Mouse (Mus musculus) heart, adult 2 months (tissue): ENCODE data around the gene Ptch2. TPM values are rescaled to one million over a fixed set of nuclear protein-coding genes. Genes with fewer than 3 reads are reported as not detected.

Source experiments
- DNase-seq, 2 experiments: peaks; one replicate each; pipeline ENCODE4 v3.0.0; 2021
- H3K27ac ChIP-seq: fragments of 200-600 bp; 2 replicates; pipeline ENCODE4 v1.8.1; 2022
- H3K27me3 ChIP-seq: fragments of 200-500 bp; 2 replicates; pipeline ENCODE4 v1.6.1; 2012; ENCODE audit warnings: mild to moderate bottlenecking, low read length, inconsistent platforms, mixed read lengths; ENCODE audit not compliant: control insufficient read depth, insufficient read depth
- H3K36me3 ChIP-seq: fragments of 200-500 bp; 2 replicates; pipeline ENCODE4 v1.6.1; 2012; ENCODE audit warnings: low read length, inconsistent platforms; ENCODE audit not compliant: control insufficient read depth, insufficient read depth
- H3K4me1 ChIP-seq: fragments of 200-500 bp; 2 replicates; pipeline ENCODE4 v1.6.1; 2011; ENCODE audit warnings: low read length; ENCODE audit not compliant: control insufficient read depth, insufficient read depth
- H3K4me3 ChIP-seq: fragments of 200-600 bp; 2 replicates; pipeline ENCODE4 v1.8.1; 2022
- H3K79me2 ChIP-seq: fragments of 200-500 bp; replicated peaks from 2 replicates; pipeline ENCODE4 v1.6.1; 2012; ENCODE audit warnings: mild to moderate bottlenecking, inconsistent platforms, low read length, moderate library complexity, mixed read lengths; ENCODE audit not compliant: control insufficient read depth, insufficient read depth
- H3K9ac ChIP-seq: fragments of 200-500 bp; 2 replicates; pipeline ENCODE4 v1.6.1; 2012; ENCODE audit warnings: low read depth, mild to moderate bottlenecking, control low read depth, inconsistent platforms, low read length, mixed read lengths
- CTCF ChIP-seq: fragments of 200-600 bp; IDR thresholded peaks from 2 replicates; pipeline ENCODE4 v1.8.1; 2022; ENCODE audit warnings: antibody characterized with exemption, mild to moderate bottlenecking, moderate library complexity
- EP300 ChIP-seq: fragments of 200-500 bp; IDR thresholded peaks from 2 replicates; pipeline ENCODE4 v1.6.1; 2011; ENCODE audit warnings: low read depth, low read length, control low read depth; ENCODE audit not compliant: insufficient read depth
- POLR2A ChIP-seq: fragments of 200-500 bp; IDR thresholded peaks from 2 replicates; pipeline ENCODE4 v1.6.1; 2011; ENCODE audit warnings: mild to moderate bottlenecking, low read depth, low read length, control low read depth; ENCODE audit not compliant: insufficient read depth
- WGBS: fragments of 180-500 bp; shearing (Covaris S2); methylation state at CpG from one replicate; pipeline ENCODE4 v1.1.7; 2018; 5-methylcytosine and 5-hydroxymethylcytosine counted together
- intact Hi-C: fragments of 180-260 bp; cut with DNase I; formaldehyde crosslinking; loops from one replicate; pipeline ENCODE4 v1.15.1; 2025
- polyA plus RNA-seq: library from polyadenylated mRNA; depleted of rRNA; stranded (reverse); fragments of >200 nt; gene quantifications from 2 replicates; pipeline ENCODE4 v1.2.3, GENCODE M21; 2012
- total RNA-seq, 2 experiments: library from RNA; stranded (reverse); gene quantifications; 2 replicates each; pipeline ENCODE4 v1.2.3; 2021

Ptch2 gene
- total and polyA plus RNA-seq, 3 experiments, result 0.70 to 2.4 (median 0.86) TPM

DNA sequence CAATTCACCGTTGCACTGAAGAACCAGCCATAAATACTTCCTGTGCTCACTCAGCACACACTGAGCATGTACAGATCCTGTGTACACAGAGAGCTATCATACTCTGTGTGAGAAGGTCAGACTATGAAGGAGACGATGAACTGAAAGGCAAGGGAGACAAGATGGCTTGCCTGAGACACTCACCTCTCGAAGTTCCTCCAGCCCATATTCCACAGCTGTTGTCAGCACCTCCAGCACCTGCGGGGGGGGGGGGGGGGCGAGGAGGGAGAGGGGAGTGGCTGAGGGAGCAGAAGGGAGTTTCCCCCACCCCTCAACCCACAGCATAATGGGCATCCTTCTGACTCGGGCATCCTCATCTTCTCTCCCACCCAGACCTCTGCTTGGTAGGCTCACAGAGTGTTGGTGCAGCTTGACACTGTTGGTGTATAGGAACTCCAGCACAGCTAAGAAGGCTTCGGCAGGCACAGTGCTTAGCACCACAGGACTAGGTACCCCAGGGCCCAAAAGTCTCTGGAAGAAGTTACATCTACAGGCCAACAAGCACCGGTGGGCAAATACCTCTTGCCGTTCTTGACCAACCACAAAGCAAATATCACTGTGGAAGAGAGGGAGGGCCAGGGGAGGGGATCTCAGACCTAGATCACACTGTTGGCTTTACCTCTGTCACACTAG lies 27.8 kb downstream of the Ptch2 start:
- no peak for DNase-seq
- Histone ChIP-seq H3K27me3 (no peaks in the 10 kb centered on the region), H3K36me3 (no peaks in the 10 kb centered on the region), H3K9ac (no peak overlapping the region), H3K79me2 (no peaks in the 10 kb centered on the region), H3K27ac (peak overlapping the region; percentile 99; the same call in 1 of the 2 replicates), H3K4me3 (no peak overlapping the region), H3K4me1 (peaks cover 33% of the 10 kb centered on the region)
- WGBS, result 64% methylated on average over 9 of the region's 9 CpGs
- TF ChIP-seq POLR2A (no peak), EP300 (no peak), CTCF (no peak)
- intact Hi-C loops, result loop anchor here (5.0 to 10.0 kb wide), 3 partner anchors 106 to 409 kb away; partner anchors contain the start of gene Eif2b3

GRCm38 (mm10) chr4:117124218-117124517 lies 28.3 kb downstream of the Ptch2 start:
- Histone ChIP-seq H3K27me3 (no peaks in the 10 kb centered on the region), H3K36me3 (no peaks in the 10 kb centered on the region), H3K79me2 (no peaks in the 10 kb centered on the region), H3K4me3 (no peak overlapping the region), H3K27ac (peak overlapping the region; percentile 99), H3K9ac (no peak overlapping the region), H3K4me1 (peaks cover 33% of the 10 kb centered on the region)
- 62% methylated on average over 3 of the region's 3 CpGs for WGBS
- intact Hi-C loops, result loop anchor here (5.0 to 10.0 kb wide), 3 partner anchors 107 to 409 kb away; partner anchors contain the start of gene Eif2b3
- DNase-seq, result no peak
- TF ChIP-seq EP300, result no peak

- TF ChIP-seq POLR2A (0 out of 2 replicates have a peak, but pooled peaks have one; percentile 25), EP300 (no peak), CTCF (no peak)
- Histone ChIP-seq H3K79me2 (no peaks in the 10 kb centered on the region), H3K36me3 (no peaks in the 10 kb centered on the region), H3K27ac (peak overlapping the region; percentile 99), H3K4me3 (no peak overlapping the region; the same call in 1 of the 2 replicates), H3K9ac (peak overlapping the region; percentile 42), H3K27me3 (no peaks in the 10 kb centered on the region), H3K4me1 (peaks cover 31% of the 10 kb centered on the region)
- intact Hi-C loops, result loop anchor here (5.0 to 10.0 kb wide), 3 partner anchors 107 to 410 kb away; partner anchors contain the start of gene Eif2b3
- WGBS, result 31% methylated on average over 14 of the region's 14 CpGs
- peak; percentile 63 to 74 for DNase-seq
Observed at GRCm38 (mm10) chr4:117124518-117125347, 28.9 kb downstream of the Ptch2 start.

DNA sequence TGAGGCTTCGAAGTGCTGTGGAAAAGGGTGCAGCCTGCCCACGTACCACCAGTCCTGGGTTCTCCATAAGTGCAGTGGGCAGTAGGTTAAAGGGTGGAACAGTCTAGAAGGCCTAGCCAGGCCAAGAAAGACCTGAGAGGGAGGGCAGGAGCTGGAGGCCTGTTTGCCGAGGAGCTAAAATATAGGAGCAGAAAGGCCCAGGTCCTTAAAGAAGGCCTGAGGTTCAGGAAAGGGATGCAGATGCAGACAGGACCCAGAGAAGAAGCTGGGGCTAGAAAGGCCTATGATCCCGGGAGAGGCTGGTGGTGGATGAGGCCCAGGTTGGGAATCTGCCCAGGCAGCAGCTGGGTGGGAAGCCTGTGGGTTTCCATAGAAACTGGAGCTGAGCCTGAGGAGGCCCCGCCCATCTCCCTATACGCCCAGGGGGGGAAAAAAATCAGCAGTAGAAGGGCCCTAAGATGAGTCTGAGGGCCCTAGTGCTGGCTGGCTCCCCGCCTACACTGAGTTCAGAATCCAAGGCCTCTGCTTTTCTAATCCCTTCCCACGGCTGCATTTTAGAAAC lies 29.6 kb downstream of the Ptch2 start, which contains the start of gene Btbd19:
Btbd19 (minus strand) TSS at position 378 of the 562 bp plus-strand sequence.
- intact Hi-C loops, result loop anchor here (10.0 kb wide), 1 partner anchor 411 kb away; no protein-coding TSS in a partner anchor
- Histone ChIP-seq H3K4me1 (peaks cover 29% of the 10 kb centered on the region), H3K9ac (peak within 1 kb of the TSS; percentile 56), H3K27ac (peak within 1 kb of the TSS; percentile 99), H3K27me3 (no peaks in the 10 kb centered on the region), H3K4me3 (peak within 1 kb of the TSS; percentile 23), H3K36me3 (no peaks in the 10 kb centered on the region), H3K79me2 (no peaks in the 10 kb centered on the region)
- DNase-seq, result peak; percentile 84 to 86
- WGBS, result 34% methylated on average over 8 of the region's 8 CpGs
- TF ChIP-seq EP300 (no peak), CTCF (no peak), POLR2A (no peak)

- Histone ChIP-seq H3K4me1 (peaks cover 29% of the 10 kb centered on the region), H3K4me3 (peak overlapping the region; percentile 23), H3K79me2 (no peaks in the 10 kb centered on the region), H3K36me3 (no peaks in the 10 kb centered on the region), H3K9ac (peak overlapping the region; percentile 56), H3K27ac (peak overlapping the region; percentile 99), H3K27me3 (no peaks in the 10 kb centered on the region)
- intact Hi-C loops, result loop anchor here (10.0 kb wide), 1 partner anchor 411 kb away; no protein-coding TSS in a partner anchor
- 31% methylated on average over 15 of the region's 15 CpGs for WGBS
- TF ChIP-seq POLR2A, result peak; percentile 74
- TF ChIP-seq CTCF, result no peak
- TF ChIP-seq EP300, result peak; percentile 98
- DNase-seq, result peak; percentile 80 to 91
Observed at GRCm38 (mm10) chr4:117125910-117126674, 30.2 kb downstream of the Ptch2 start.
